Mouse (Mus musculus): ENCODE data around the gene Mblac1. TPM values are rescaled to one million over a fixed set of nuclear protein-coding genes. Genes with fewer than 3 reads are reported as not detected.

The Mblac1 gene
- total and polyA plus RNA-seq, 2 experiments, result 1.0 to 2.1 TPM

DNA sequence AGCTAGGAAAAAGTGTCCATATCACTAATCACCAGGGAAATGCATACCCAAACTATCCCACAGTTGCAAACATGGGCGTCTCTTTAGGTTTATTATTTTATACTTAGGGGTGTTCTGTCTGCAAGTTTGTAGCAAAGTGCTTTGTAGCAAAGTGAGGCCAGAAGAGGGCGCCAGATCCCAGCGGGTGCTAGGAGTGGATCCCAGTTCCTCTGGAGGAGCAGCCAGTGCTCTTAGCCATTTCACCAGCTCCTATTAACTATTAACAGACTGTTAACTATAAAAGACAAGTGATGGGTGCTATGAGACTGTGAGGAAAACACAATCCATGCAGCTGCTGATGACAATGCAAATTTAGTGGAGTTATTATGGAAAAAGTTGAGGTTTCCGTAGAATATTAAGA, 28.0 kb downstream of the Mblac1 start:
- Histone ChIP-seq H3K4me3 (ENCODE audit: insufficient read depth, low read depth, low read length) (no peak overlapping the region), H3K27me3 (ENCODE audit: control insufficient read depth, insufficient read depth, low read length) (no peaks in the 10 kb centered on the region), H3K79me2 (ENCODE audit: control insufficient read depth, insufficient read depth, low read length) (no peaks in the 10 kb centered on the region), H3K27ac (replicated peaks; ENCODE audit: insufficient read depth, low read depth, low read length) (no peak overlapping the region), H3K9ac (ENCODE audit: low read depth, low read length) (no peak overlapping the region), H3K36me3 (ENCODE audit: control insufficient read depth, insufficient read depth, low read length) (no peaks in the 10 kb centered on the region), H3K4me1 (ENCODE audit: control insufficient read depth, insufficient read depth, low read length) (no peaks in the 10 kb centered on the region)
- TF ChIP-seq CTCF (IDR thresholded peaks at IDR 0.05; ENCODE audit: low read depth, low read length) (peak; percentile 93), POLR2A (IDR thresholded peaks at IDR 0.05; ENCODE audit: extremely low read depth, insufficient read depth, low read length) (no peak)
- DNase-seq (ENCODE audit: extremely low read depth, low read depth, low spot score), result peak; percentile 52
- WGBS, result 23% methylated on average over 4 of the region's 4 CpGs

DNA sequence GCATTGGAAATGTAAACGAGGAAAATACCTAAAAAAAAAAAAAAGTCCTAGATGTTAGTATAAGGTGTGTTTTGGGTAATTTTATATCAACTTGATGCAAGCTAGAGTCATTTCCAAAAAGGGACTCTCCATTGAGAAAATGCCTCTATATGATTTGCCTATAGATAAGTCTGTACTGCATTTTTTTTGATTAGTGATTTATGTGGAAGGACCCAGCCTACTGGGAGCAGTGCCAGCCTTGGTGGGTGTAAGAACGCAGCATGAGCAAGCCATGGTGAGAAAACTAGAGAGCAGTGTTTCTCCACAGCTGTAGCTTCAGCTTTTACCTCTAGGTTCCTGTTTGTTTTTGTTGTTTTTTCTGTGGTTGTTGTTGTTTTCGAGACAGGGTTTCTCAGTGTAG, 29.2 kb downstream of the Mblac1 start:
- Histone ChIP-seq H3K9ac (ENCODE audit: low read depth, low read length) (no peak overlapping the region), H3K79me2 (ENCODE audit: control insufficient read depth, insufficient read depth, low read length) (no peaks in the 10 kb centered on the region), H3K36me3 (ENCODE audit: control insufficient read depth, insufficient read depth, low read length) (no peaks in the 10 kb centered on the region), H3K4me1 (ENCODE audit: control insufficient read depth, insufficient read depth, low read length) (no peaks in the 10 kb centered on the region), H3K27me3 (ENCODE audit: control insufficient read depth, insufficient read depth, low read length) (no peaks in the 10 kb centered on the region), H3K27ac (replicated peaks; ENCODE audit: insufficient read depth, low read depth, low read length) (no peak overlapping the region), H3K4me3 (ENCODE audit: insufficient read depth, low read depth, low read length) (no peak overlapping the region)
- DNase-seq (ENCODE audit: extremely low read depth, low read depth, low spot score), result no peak
- WGBS, result 44% methylated on average over 3 of the region's 3 CpGs
- TF ChIP-seq POLR2A (IDR thresholded peaks at IDR 0.05; ENCODE audit: extremely low read depth, insufficient read depth, low read length), result no peak
- TF ChIP-seq CTCF (IDR thresholded peaks at IDR 0.05; ENCODE audit: low read depth, low read length), result no peak

- no peak within 1 kb of the TSS for H3K9ac ChIP-seq (ENCODE audit: low read depth, low read length)
- 59% methylated on average over 2 of the region's 2 CpGs for WGBS
- H3K36me3 ChIP-seq (ENCODE audit: control insufficient read depth, insufficient read depth, low read length), result no peaks in the 10 kb centered on the region
- no peaks in the 10 kb centered on the region for H3K4me1 ChIP-seq (ENCODE audit: control insufficient read depth, insufficient read depth, low read length)
- TF ChIP-seq POLR2A (IDR thresholded peaks at IDR 0.05; ENCODE audit: extremely low read depth, insufficient read depth, low read length) (no peak), CTCF (IDR thresholded peaks at IDR 0.05; ENCODE audit: low read depth, low read length) (no peak)
- H3K4me3 ChIP-seq (ENCODE audit: insufficient read depth, low read depth, low read length), result no peak within 1 kb of the TSS
- DNase-seq (ENCODE audit: extremely low read depth, low read depth, low spot score), result no peak
- H3K27ac ChIP-seq (replicated peaks; ENCODE audit: insufficient read depth, low read depth, low read length), result no peak within 1 kb of the TSS
- H3K79me2 ChIP-seq (ENCODE audit: control insufficient read depth, insufficient read depth, low read length), result no peaks in the 10 kb centered on the region
- no peaks in the 10 kb centered on the region for H3K27me3 ChIP-seq (ENCODE audit: control insufficient read depth, insufficient read depth, low read length)
These were observed 31.6 kb downstream of the Mblac1 start, which contains the start of gene Nxpe5 for GRCm38 (mm10) chr5:138225700-138226099. Gene Nxpe5, plus strand, starts transcription at chr5:138225898.

DNA sequence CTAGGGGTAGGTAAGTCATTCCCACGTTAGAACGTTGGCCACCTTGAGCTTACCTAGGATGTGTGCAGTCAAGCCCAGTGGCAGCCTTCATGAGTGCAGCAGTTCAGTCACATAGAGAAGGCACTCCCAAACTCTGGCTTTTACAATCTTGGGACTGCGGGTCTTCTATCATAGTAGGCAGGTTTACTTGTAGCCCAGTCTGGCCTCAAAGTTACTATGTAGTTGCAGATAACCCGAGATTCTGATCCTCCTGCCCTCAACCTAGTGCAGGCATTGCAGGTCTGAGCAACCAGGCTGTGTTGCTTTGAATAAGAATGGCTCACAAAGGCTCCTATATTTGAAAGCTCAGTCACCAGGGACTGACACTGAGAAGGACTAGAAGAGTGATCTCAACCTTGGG, 32.4 kb downstream of the Mblac1 start:
- Histone ChIP-seq H3K79me2 (ENCODE audit: control insufficient read depth, insufficient read depth, low read length) (no peaks in the 10 kb centered on the region), H3K4me1 (ENCODE audit: control insufficient read depth, insufficient read depth, low read length) (no peaks in the 10 kb centered on the region), H3K27ac (replicated peaks; ENCODE audit: insufficient read depth, low read depth, low read length) (no peak overlapping the region), H3K4me3 (ENCODE audit: insufficient read depth, low read depth, low read length) (no peak overlapping the region), H3K9ac (ENCODE audit: low read depth, low read length) (no peak overlapping the region), H3K27me3 (ENCODE audit: control insufficient read depth, insufficient read depth, low read length) (no peaks in the 10 kb centered on the region), H3K36me3 (ENCODE audit: control insufficient read depth, insufficient read depth, low read length) (no peaks in the 10 kb centered on the region)
- TF ChIP-seq CTCF (IDR thresholded peaks at IDR 0.05; ENCODE audit: low read depth, low read length) (no peak), POLR2A (IDR thresholded peaks at IDR 0.05; ENCODE audit: extremely low read depth, insufficient read depth, low read length) (no peak)
- 83% methylated on average over 4 of the region's 4 CpGs for WGBS
- DNase-seq (ENCODE audit: extremely low read depth, low read depth, low spot score), result no peak

DNA sequence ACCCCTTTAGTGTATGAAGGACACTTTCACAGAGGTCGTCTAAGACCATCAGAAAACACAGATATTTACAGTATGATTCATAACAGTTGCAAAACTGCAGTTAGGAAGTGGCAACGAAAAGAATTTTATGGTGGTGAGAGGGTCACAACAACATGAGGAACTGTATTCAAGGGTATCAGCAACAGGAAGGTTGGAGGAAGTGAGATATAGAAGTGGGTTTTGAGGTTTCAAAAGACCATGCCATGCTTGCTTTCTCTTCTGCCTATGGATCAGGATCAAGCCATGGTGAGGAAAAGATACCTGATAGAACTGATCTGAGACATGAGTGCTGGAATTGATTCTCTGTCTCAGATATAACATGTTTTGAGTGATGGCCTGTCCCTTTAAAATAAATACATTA, 33.3 kb downstream of the Mblac1 start:
- WGBS, result 59% methylated on average over 2 of the region's 2 CpGs
- Histone ChIP-seq H3K9ac (ENCODE audit: low read depth, low read length) (no peak overlapping the region), H3K36me3 (ENCODE audit: control insufficient read depth, insufficient read depth, low read length) (no peaks in the 10 kb centered on the region), H3K4me3 (ENCODE audit: insufficient read depth, low read depth, low read length) (no peak overlapping the region), H3K79me2 (ENCODE audit: control insufficient read depth, insufficient read depth, low read length) (no peaks in the 10 kb centered on the region), H3K27ac (replicated peaks; ENCODE audit: insufficient read depth, low read depth, low read length) (no peak overlapping the region), H3K27me3 (ENCODE audit: control insufficient read depth, insufficient read depth, low read length) (no peaks in the 10 kb centered on the region), H3K4me1 (ENCODE audit: control insufficient read depth, insufficient read depth, low read length) (no peaks in the 10 kb centered on the region)
- TF ChIP-seq CTCF (IDR thresholded peaks at IDR 0.05; ENCODE audit: low read depth, low read length) (no peak), POLR2A (IDR thresholded peaks at IDR 0.05; ENCODE audit: extremely low read depth, insufficient read depth, low read length) (no peak)
- peak; percentile 8 for DNase-seq (ENCODE audit: extremely low read depth, low read depth, low spot score)

DNA sequence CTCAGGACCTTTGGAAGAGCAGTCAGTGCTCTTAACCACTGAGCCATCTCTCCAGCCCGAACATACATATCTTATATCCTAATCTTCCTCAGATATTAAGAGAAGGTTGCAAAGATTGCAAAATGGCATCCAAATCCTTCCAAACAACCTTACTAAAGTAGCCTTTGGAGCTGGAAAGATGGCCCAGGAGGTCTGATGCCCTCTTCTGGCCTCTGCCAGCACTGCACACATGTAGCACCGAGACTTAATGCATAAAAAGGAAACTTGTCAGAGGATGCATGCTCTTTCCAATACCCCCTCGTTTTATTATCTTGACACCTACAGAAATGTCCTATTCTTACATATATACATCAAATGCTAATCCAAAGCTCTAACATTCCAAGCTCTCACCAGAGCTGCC, 33.9 kb downstream of the Mblac1 start:
- 49% methylated on average over 3 of the region's 3 CpGs for WGBS
- TF ChIP-seq CTCF (IDR thresholded peaks at IDR 0.05; ENCODE audit: low read depth, low read length) (peak; percentile 78), POLR2A (IDR thresholded peaks at IDR 0.05; ENCODE audit: extremely low read depth, insufficient read depth, low read length) (no peak)

More for the DNA sequence above, 33.9 kb downstream of the Mblac1 start:
- H3K79me2 ChIP-seq (ENCODE audit: control insufficient read depth, insufficient read depth, low read length), result no peaks in the 10 kb centered on the region
- H3K9ac ChIP-seq (ENCODE audit: low read depth, low read length), result no peak overlapping the region
- H3K27ac ChIP-seq (replicated peaks; ENCODE audit: insufficient read depth, low read depth, low read length), result no peak overlapping the region
- H3K27me3 ChIP-seq (ENCODE audit: control insufficient read depth, insufficient read depth, low read length), result no peaks in the 10 kb centered on the region
- peak; percentile 16 for DNase-seq (ENCODE audit: extremely low read depth, low read depth, low spot score)
- H3K36me3 ChIP-seq (ENCODE audit: control insufficient read depth, insufficient read depth, low read length), result no peaks in the 10 kb centered on the region
- H3K4me1 ChIP-seq (ENCODE audit: control insufficient read depth, insufficient read depth, low read length), result no peaks in the 10 kb centered on the region
- no peak overlapping the region for H3K4me3 ChIP-seq (ENCODE audit: insufficient read depth, low read depth, low read length)
